Mouse (Mus musculus): ENCODE data around the gene Bnc2. TPM values are rescaled to one million over a fixed set of nuclear protein-coding genes. Genes with fewer than 3 reads are reported as not detected.

Bnc2 gene
- polyA plus RNA-seq, 1 experiment from 2014 or later = 7.0 TPM

- no peaks in the 10 kb centered on the region for H3K4me1 ChIP-seq (ENCODE audit: control insufficient read depth, insufficient read depth, low read depth, low read length)
- H3K9ac ChIP-seq (ENCODE audit: low read depth, low read length) = no peak overlapping the region
- H3K4me2 ChIP-seq (ENCODE audit: low read length) = no peak overlapping the region
- no peaks in the 10 kb centered on the region for H3K9me3 ChIP-seq (ENCODE audit: control insufficient read depth, low read length)
- ATAC-seq = no peak
- no peaks in the 10 kb centered on the region for H3K36me3 ChIP-seq (ENCODE audit: control insufficient read depth, insufficient read depth, low read length)
- H3K4me3 ChIP-seq (ENCODE audit: low read length) = no peak overlapping the region
- H3K27ac ChIP-seq (ENCODE audit: low read depth, low read length) = no peak overlapping the region
- 53% methylated on average over 9 of the region's 9 CpGs for WGBS
- H3K27me3 ChIP-seq (replicated peaks; ENCODE audit: control insufficient read depth, insufficient read depth, low read length) = no peaks in the 10 kb centered on the region
Measured at GRCm38 (mm10) chr4:84331995-84332394, 343.1 kb downstream of the Bnc2 start.

- H3K9ac ChIP-seq (ENCODE audit: low read depth, low read length) = no peak overlapping the region
- WGBS = 54% methylated on average over 3 of the region's 3 CpGs
- ATAC-seq = no peak
- H3K4me2 ChIP-seq (ENCODE audit: low read length) = no peak overlapping the region
- no peaks in the 10 kb centered on the region for H3K36me3 ChIP-seq (ENCODE audit: control insufficient read depth, insufficient read depth, low read length)
- H3K4me3 ChIP-seq (ENCODE audit: low read length) = no peak overlapping the region
- H3K4me1 ChIP-seq (ENCODE audit: control insufficient read depth, insufficient read depth, low read depth, low read length) = no peaks in the 10 kb centered on the region
- no peaks in the 10 kb centered on the region for H3K27me3 ChIP-seq (replicated peaks; ENCODE audit: control insufficient read depth, insufficient read depth, low read length)
- H3K9me3 ChIP-seq (ENCODE audit: control insufficient read depth, low read length) = no peaks in the 10 kb centered on the region
- H3K27ac ChIP-seq (ENCODE audit: low read depth, low read length) = no peak overlapping the region
Measured at GRCm38 (mm10) chr4:84331450-84331849, 343.6 kb downstream of the Bnc2 start.

DNA sequence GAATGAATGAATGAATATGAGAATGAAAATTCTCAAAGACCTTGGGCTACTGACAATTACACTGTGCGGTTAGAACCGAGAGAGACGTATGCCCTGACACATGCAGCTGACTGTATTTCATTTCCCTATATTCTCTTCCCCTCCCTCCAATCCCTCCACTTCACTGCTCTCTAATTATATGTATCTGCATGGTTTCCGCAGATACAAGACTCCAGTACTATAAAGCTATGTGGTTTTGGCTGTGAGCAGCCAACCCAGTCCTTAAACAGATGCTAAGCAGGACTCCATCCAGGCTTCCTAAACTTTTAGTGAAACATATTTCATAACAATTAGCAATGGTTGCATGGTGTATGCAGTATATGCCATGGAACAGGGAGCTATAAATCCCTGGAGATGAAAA lies 344.6 kb downstream of the Bnc2 start:
- H3K36me3 ChIP-seq (ENCODE audit: control insufficient read depth, insufficient read depth, low read length) = no peaks in the 10 kb centered on the region
- H3K4me1 ChIP-seq (ENCODE audit: control insufficient read depth, insufficient read depth, low read depth, low read length) = no peaks in the 10 kb centered on the region
- H3K4me3 ChIP-seq (ENCODE audit: low read length) = no peak overlapping the region
- H3K9ac ChIP-seq (ENCODE audit: low read depth, low read length) = no peak overlapping the region
- H3K4me2 ChIP-seq (ENCODE audit: low read length) = no peak overlapping the region
- ATAC-seq = no peak
- H3K27me3 ChIP-seq (replicated peaks; ENCODE audit: control insufficient read depth, insufficient read depth, low read length) = no peaks in the 10 kb centered on the region
- whole genome bisulfite sequencing = 77% methylated on average over 4 of the region's 4 CpGs
- no peak overlapping the region for H3K27ac ChIP-seq (ENCODE audit: low read depth, low read length)
- H3K9me3 ChIP-seq (ENCODE audit: control insufficient read depth, low read length) = no peaks in the 10 kb centered on the region

- H3K36me3 ChIP-seq (ENCODE audit: control insufficient read depth, insufficient read depth, low read length) = no peaks in the 10 kb centered on the region
- WGBS = 78% methylated on average over 5 of the region's 5 CpGs
- ATAC-seq = no peak
- H3K4me2 ChIP-seq (ENCODE audit: low read length) = no peak overlapping the region
- H3K4me3 ChIP-seq (ENCODE audit: low read length) = no peak overlapping the region
- H3K9ac ChIP-seq (ENCODE audit: low read depth, low read length) = no peak overlapping the region
- no peaks in the 10 kb centered on the region for H3K4me1 ChIP-seq (ENCODE audit: control insufficient read depth, insufficient read depth, low read depth, low read length)
- no peak overlapping the region for H3K27ac ChIP-seq (ENCODE audit: low read depth, low read length)
- no peaks in the 10 kb centered on the region for H3K27me3 ChIP-seq (replicated peaks; ENCODE audit: control insufficient read depth, insufficient read depth, low read length)
- no peaks in the 10 kb centered on the region for H3K9me3 ChIP-seq (ENCODE audit: control insufficient read depth, low read length)
Measured at GRCm38 (mm10) chr4:84329651-84330050, 345.4 kb downstream of the Bnc2 start.

DNA sequence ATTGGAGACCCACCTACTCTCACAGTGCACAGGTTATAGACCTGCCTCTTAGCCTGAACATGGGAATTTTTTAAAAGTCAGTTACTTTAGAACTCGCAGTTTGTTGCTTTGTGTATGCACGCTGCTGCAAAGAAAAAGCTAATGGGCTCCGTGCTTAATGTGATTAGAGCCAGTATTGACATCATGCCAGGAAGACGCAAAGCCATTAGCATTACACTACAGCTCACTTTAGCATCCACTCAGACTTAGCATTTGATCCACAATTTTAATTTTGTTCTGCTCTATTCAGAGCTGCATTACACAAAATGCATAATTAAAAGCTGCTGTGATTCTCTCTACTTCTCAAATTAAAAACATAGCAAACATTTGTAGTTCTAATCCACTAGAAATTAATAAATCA lies 350.7 kb downstream of the Bnc2 start:
- no peak for ATAC-seq
- Histone ChIP-seq H3K9me3 (ENCODE audit: control insufficient read depth, low read length) (no peaks in the 10 kb centered on the region), H3K27me3 (replicated peaks; ENCODE audit: control insufficient read depth, insufficient read depth, low read length) (no peaks in the 10 kb centered on the region), H3K36me3 (ENCODE audit: control insufficient read depth, insufficient read depth, low read length) (no peaks in the 10 kb centered on the region), H3K9ac (ENCODE audit: low read depth, low read length) (no peak overlapping the region), H3K4me3 (ENCODE audit: low read length) (no peak overlapping the region), H3K27ac (ENCODE audit: low read depth, low read length) (no peak overlapping the region), H3K4me2 (ENCODE audit: low read length) (no peak overlapping the region), H3K4me1 (ENCODE audit: control insufficient read depth, insufficient read depth, low read depth, low read length) (no peaks in the 10 kb centered on the region)
- WGBS = 23% methylated on average over 4 of the region's 4 CpGs

DNA sequence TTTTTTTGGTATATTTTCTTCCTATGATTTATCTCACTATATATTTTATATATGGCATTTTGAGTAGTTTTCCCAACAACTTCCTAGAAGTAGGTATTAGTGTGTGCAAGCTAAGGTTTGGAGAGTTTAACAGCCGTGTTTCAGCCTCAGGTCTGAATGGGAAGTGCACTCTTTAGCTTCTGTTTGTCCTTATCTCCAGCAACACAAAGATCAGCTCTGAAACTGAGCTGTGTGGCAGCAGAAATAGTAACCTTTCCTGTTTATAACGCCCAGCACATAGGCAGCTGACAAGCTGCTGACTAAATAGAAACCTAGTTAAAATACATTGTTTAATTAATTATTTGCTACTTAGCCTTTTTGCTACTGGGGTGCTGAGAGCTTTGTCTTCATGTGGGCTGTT lies 353.5 kb downstream of the Bnc2 start:
- 71% methylated on average over 2 of the region's 2 CpGs for WGBS
- Histone ChIP-seq H3K4me2 (ENCODE audit: low read length) (no peak overlapping the region), H3K36me3 (ENCODE audit: control insufficient read depth, insufficient read depth, low read length) (no peaks in the 10 kb centered on the region), H3K4me3 (ENCODE audit: low read length) (no peak overlapping the region), H3K9ac (ENCODE audit: low read depth, low read length) (no peak overlapping the region), H3K9me3 (ENCODE audit: control insufficient read depth, low read length) (no peaks in the 10 kb centered on the region), H3K27ac (ENCODE audit: low read depth, low read length) (no peak overlapping the region), H3K4me1 (ENCODE audit: control insufficient read depth, insufficient read depth, low read depth, low read length) (no peaks in the 10 kb centered on the region), H3K27me3 (replicated peaks; ENCODE audit: control insufficient read depth, insufficient read depth, low read length) (no peaks in the 10 kb centered on the region)
- no peak for ATAC-seq

GRCm38 (mm10) chr4:84317421-84317820 lies 357.7 kb downstream of the Bnc2 start:
- Histone ChIP-seq H3K9me3 (ENCODE audit: control insufficient read depth, low read length) (no peaks in the 10 kb centered on the region), H3K4me2 (ENCODE audit: low read length) (no peak overlapping the region), H3K4me1 (ENCODE audit: control insufficient read depth, insufficient read depth, low read depth, low read length) (no peaks in the 10 kb centered on the region), H3K4me3 (ENCODE audit: low read length) (no peak overlapping the region), H3K9ac (ENCODE audit: low read depth, low read length) (no peak overlapping the region), H3K36me3 (ENCODE audit: control insufficient read depth, insufficient read depth, low read length) (no peaks in the 10 kb centered on the region), H3K27me3 (replicated peaks; ENCODE audit: control insufficient read depth, insufficient read depth, low read length) (no peaks in the 10 kb centered on the region), H3K27ac (ENCODE audit: low read depth, low read length) (no peak overlapping the region)
- no peak for ATAC-seq
- WGBS = 92% methylated on average over 3 of the region's 3 CpGs

GRCm38 (mm10) chr4:84311371-84311770 lies 363.7 kb downstream of the Bnc2 start:
- Histone ChIP-seq H3K4me3 (ENCODE audit: low read length) (no peak overlapping the region), H3K9ac (ENCODE audit: low read depth, low read length) (no peak overlapping the region), H3K9me3 (ENCODE audit: control insufficient read depth, low read length) (no peaks in the 10 kb centered on the region), H3K4me1 (ENCODE audit: control insufficient read depth, insufficient read depth, low read depth, low read length) (0 out of 2 replicates have a peak, but pooled peaks cover 3% of the 10 kb centered on the region), H3K27me3 (replicated peaks; ENCODE audit: control insufficient read depth, insufficient read depth, low read length) (no peaks in the 10 kb centered on the region), H3K27ac (ENCODE audit: low read depth, low read length) (no peak overlapping the region), H3K4me2 (ENCODE audit: low read length) (no peak overlapping the region), H3K36me3 (ENCODE audit: control insufficient read depth, insufficient read depth, low read length) (no peaks in the 10 kb centered on the region)
- ATAC-seq = no peak
- 80% methylated on average over 2 of the region's 2 CpGs for WGBS

DNA sequence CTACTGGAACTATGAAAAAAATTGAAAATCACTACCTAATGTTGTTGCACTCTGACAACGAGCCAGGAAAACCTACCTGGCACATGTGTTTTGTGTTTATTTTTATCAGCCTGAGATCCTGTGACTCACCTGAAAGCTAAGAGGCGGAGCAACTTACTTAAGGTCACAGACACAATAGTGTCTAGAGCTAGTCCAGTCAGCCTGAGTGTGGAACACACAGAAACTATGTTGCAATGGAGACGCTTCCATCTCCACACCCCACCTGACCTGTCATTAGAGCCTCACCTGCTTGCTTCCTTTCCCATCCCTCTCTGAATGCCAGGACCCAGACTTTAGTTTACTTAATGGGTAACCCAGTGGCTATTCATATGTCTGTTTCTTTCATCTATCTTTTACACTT lies 364.2 kb downstream of the Bnc2 start:
- no peak overlapping the region for H3K4me2 ChIP-seq (ENCODE audit: low read length)
- H3K27me3 ChIP-seq (replicated peaks; ENCODE audit: control insufficient read depth, insufficient read depth, low read length) = no peaks in the 10 kb centered on the region
- H3K4me1 ChIP-seq (ENCODE audit: control insufficient read depth, insufficient read depth, low read depth, low read length) = 0 out of 2 replicates have a peak, but pooled peaks cover 3% of the 10 kb centered on the region
- ATAC-seq = no peak
- WGBS = 92% methylated on average over 3 of the region's 3 CpGs
- no peak overlapping the region for H3K9ac ChIP-seq (ENCODE audit: low read depth, low read length)
- no peaks in the 10 kb centered on the region for H3K36me3 ChIP-seq (ENCODE audit: control insufficient read depth, insufficient read depth, low read length)
- no peaks in the 10 kb centered on the region for H3K9me3 ChIP-seq (ENCODE audit: control insufficient read depth, low read length)
- H3K27ac ChIP-seq (ENCODE audit: low read depth, low read length) = no peak overlapping the region
- no peak overlapping the region for H3K4me3 ChIP-seq (ENCODE audit: low read length)

GRCm38 (mm10) chr4:84308226-84308862 lies 366.7 kb downstream of the Bnc2 start:
- H3K9ac ChIP-seq (ENCODE audit: low read depth, low read length) = no peak overlapping the region
- H3K9me3 ChIP-seq (ENCODE audit: control insufficient read depth, low read length) = no peaks in the 10 kb centered on the region
- no peak overlapping the region for H3K4me2 ChIP-seq (ENCODE audit: low read length)
- ATAC-seq = no peak
- WGBS = 18% methylated on average over 4 of the region's 4 CpGs
- no peaks in the 10 kb centered on the region for H3K36me3 ChIP-seq (ENCODE audit: control insufficient read depth, insufficient read depth, low read length)
- no peak overlapping the region for H3K27ac ChIP-seq (ENCODE audit: low read depth, low read length)
- 0 out of 2 replicates have a peak, but pooled peaks cover 3% of the 10 kb centered on the region for H3K4me1 ChIP-seq (ENCODE audit: control insufficient read depth, insufficient read depth, low read depth, low read length)
- no peak overlapping the region for H3K4me3 ChIP-seq (ENCODE audit: low read length)
- H3K27me3 ChIP-seq (replicated peaks; ENCODE audit: control insufficient read depth, insufficient read depth, low read length) = no peaks in the 10 kb centered on the region
